Mouse (Mus musculus): ENCODE results near the gene Aldh9a1. TPM values are rescaled to one million over a fixed set of nuclear protein-coding genes. Genes with fewer than 3 reads are reported as not detected.

Gene Aldh9a1
- polyA plus RNA-seq, 1 experiment from 2014 or later, result 33.2 TPM

- Histone ChIP-seq H3K9me3 (ENCODE audit: low read length) (no peaks in the 10 kb centered on the region), H3K4me2 (replicated peaks; ENCODE audit: low read depth, low read length) (peak overlapping the region; percentile 94), H3K27me3 (replicated peaks; ENCODE audit: insufficient read depth, low read length) (no peaks in the 10 kb centered on the region), H3K4me1 (ENCODE audit: insufficient read depth, low read depth, low read length) (0 out of 2 replicates have a peak, but pooled peaks cover 4% of the 10 kb centered on the region), H3K4me3 (ENCODE audit: low read depth, low read length) (peak overlapping the region; percentile 70), H3K27ac (ENCODE audit: low read length) (peak overlapping the region; percentile 82; the same call in 1 of the 2 replicates), H3K36me3 (ENCODE audit: insufficient read depth, low read length) (0 out of 2 replicates have a peak, but pooled peaks cover 4% of the 10 kb centered on the region), H3K9ac (replicated peaks; ENCODE audit: low read depth) (peak overlapping the region; percentile 58)
- no peak for ATAC-seq
- DNase-seq (ENCODE audit: low spot score), result peak; percentile 30
- TF ChIP-seq EP300 (IDR thresholded peaks at IDR 0.05), result no peak
- no peak for TF ChIP-seq CTCF (IDR thresholded peaks at IDR 0.05)
- WGBS, result 27% methylated on average over 13 of the region's 13 CpGs
Observed at GRCm38 (mm10) chr1:167350597-167351415, 1.0 kb downstream of the Aldh9a1 start.

GRCm38 (mm10) chr1:167352403-167352802 lies 2.6 kb downstream of the Aldh9a1 start:
- ATAC-seq (no peak), DNase-seq (ENCODE audit: low spot score) (no peak)
- no peak overlapping the region for H3K9ac ChIP-seq (replicated peaks; ENCODE audit: low read depth)
- H3K4me2 ChIP-seq (replicated peaks; ENCODE audit: low read depth, low read length), result no peak overlapping the region
- TF ChIP-seq EP300 (IDR thresholded peaks at IDR 0.05), result no peak
- no peak for TF ChIP-seq CTCF (IDR thresholded peaks at IDR 0.05)
- no peaks in the 10 kb centered on the region for H3K27me3 ChIP-seq (replicated peaks; ENCODE audit: insufficient read depth, low read length)
- WGBS, result 76% methylated on average over 14 of the region's 14 CpGs
- H3K9me3 ChIP-seq (ENCODE audit: low read length), result no peaks in the 10 kb centered on the region
- H3K27ac ChIP-seq (ENCODE audit: low read length), result no peak overlapping the region
- H3K36me3 ChIP-seq (ENCODE audit: insufficient read depth, low read length), result 0 out of 2 replicates have a peak, but pooled peaks cover 4% of the 10 kb centered on the region
- H3K4me3 ChIP-seq (ENCODE audit: low read depth, low read length), result no peak overlapping the region
- 0 out of 2 replicates have a peak, but pooled peaks cover 4% of the 10 kb centered on the region for H3K4me1 ChIP-seq (ENCODE audit: insufficient read depth, low read depth, low read length)

GRCm38 (mm10) chr1:167357387-167357786 lies 7.6 kb downstream of the Aldh9a1 start:
- Histone ChIP-seq H3K4me2 (replicated peaks; ENCODE audit: low read depth, low read length) (no peak overlapping the region), H3K9me3 (ENCODE audit: low read length) (no peaks in the 10 kb centered on the region), H3K36me3 (ENCODE audit: insufficient read depth, low read length) (0 out of 2 replicates have a peak, but pooled peaks cover 4% of the 10 kb centered on the region), H3K27ac (ENCODE audit: low read length) (no peak overlapping the region), H3K27me3 (replicated peaks; ENCODE audit: insufficient read depth, low read length) (no peaks in the 10 kb centered on the region), H3K4me1 (ENCODE audit: insufficient read depth, low read depth, low read length) (no peaks in the 10 kb centered on the region), H3K4me3 (ENCODE audit: low read depth, low read length) (no peak overlapping the region), H3K9ac (replicated peaks; ENCODE audit: low read depth) (no peak overlapping the region)
- DNase-seq (ENCODE audit: low spot score), result no peak
- 87% methylated on average over 9 of the region's 9 CpGs for WGBS
- no peak for ATAC-seq
- TF ChIP-seq CTCF (IDR thresholded peaks at IDR 0.05) (no peak), EP300 (IDR thresholded peaks at IDR 0.05) (no peak)

GRCm38 (mm10) chr1:167358731-167359130 lies 8.9 kb downstream of the Aldh9a1 start:
- Histone ChIP-seq H3K36me3 (ENCODE audit: insufficient read depth, low read length) (0 out of 2 replicates have a peak, but pooled peaks cover 4% of the 10 kb centered on the region), H3K9me3 (ENCODE audit: low read length) (no peaks in the 10 kb centered on the region), H3K9ac (replicated peaks; ENCODE audit: low read depth) (no peak overlapping the region), H3K4me3 (ENCODE audit: low read depth, low read length) (no peak overlapping the region), H3K27ac (ENCODE audit: low read length) (no peak overlapping the region), H3K4me1 (ENCODE audit: insufficient read depth, low read depth, low read length) (no peaks in the 10 kb centered on the region), H3K27me3 (replicated peaks; ENCODE audit: insufficient read depth, low read length) (no peaks in the 10 kb centered on the region), H3K4me2 (replicated peaks; ENCODE audit: low read depth, low read length) (no peak overlapping the region)
- WGBS, result 74% methylated on average over 9 of the region's 9 CpGs
- TF ChIP-seq CTCF (IDR thresholded peaks at IDR 0.05) (no peak), EP300 (IDR thresholded peaks at IDR 0.05) (no peak)
- no peak for ATAC-seq
- DNase-seq (ENCODE audit: low spot score), result no peak

GRCm38 (mm10) chr1:167360268-167360667 lies 10.5 kb downstream of the Aldh9a1 start:
- H3K9ac ChIP-seq (replicated peaks; ENCODE audit: low read depth), result no peak overlapping the region
- no peak for ATAC-seq
- WGBS, result 90% methylated on average over 4 of the region's 4 CpGs

GRCm38 (mm10) chr1:167362819-167363218 lies 13.0 kb downstream of the Aldh9a1 start:
- ATAC-seq (no peak), DNase-seq (ENCODE audit: low spot score) (no peak)
- no peaks in the 10 kb centered on the region for H3K27me3 ChIP-seq (replicated peaks; ENCODE audit: insufficient read depth, low read length)
- H3K4me2 ChIP-seq (replicated peaks; ENCODE audit: low read depth, low read length), result no peak overlapping the region
- H3K27ac ChIP-seq (ENCODE audit: low read length), result no peak overlapping the region
- 0 out of 2 replicates have a peak, but pooled peaks cover 5% of the 10 kb centered on the region for H3K36me3 ChIP-seq (ENCODE audit: insufficient read depth, low read length)
- H3K9ac ChIP-seq (replicated peaks; ENCODE audit: low read depth), result no peak overlapping the region
- TF ChIP-seq EP300 (IDR thresholded peaks at IDR 0.05) (no peak), CTCF (IDR thresholded peaks at IDR 0.05) (no peak)
- H3K4me1 ChIP-seq (ENCODE audit: insufficient read depth, low read depth, low read length), result no peaks in the 10 kb centered on the region
- H3K4me3 ChIP-seq (ENCODE audit: low read depth, low read length), result no peak overlapping the region
- 85% methylated on average over 4 of the region's 4 CpGs for WGBS
- no peaks in the 10 kb centered on the region for H3K9me3 ChIP-seq (ENCODE audit: low read length)

More at GRCm38 (mm10) chr1:167360268-167360667, 10.5 kb downstream of the Aldh9a1 start:
- no peak for TF ChIP-seq CTCF (IDR thresholded peaks at IDR 0.05)
- TF ChIP-seq EP300 (IDR thresholded peaks at IDR 0.05), result no peak
- 0 out of 2 replicates have a peak, but pooled peaks cover 4% of the 10 kb centered on the region for H3K36me3 ChIP-seq (ENCODE audit: insufficient read depth, low read length)
- no peak overlapping the region for H3K27ac ChIP-seq (ENCODE audit: low read length)
- no peak overlapping the region for H3K4me2 ChIP-seq (replicated peaks; ENCODE audit: low read depth, low read length)
- H3K4me3 ChIP-seq (ENCODE audit: low read depth, low read length), result no peak overlapping the region
- H3K4me1 ChIP-seq (ENCODE audit: insufficient read depth, low read depth, low read length), result no peaks in the 10 kb centered on the region
- no peak for DNase-seq (ENCODE audit: low spot score)
- H3K27me3 ChIP-seq (replicated peaks; ENCODE audit: insufficient read depth, low read length), result no peaks in the 10 kb centered on the region
- H3K9me3 ChIP-seq (ENCODE audit: low read length), result no peaks in the 10 kb centered on the region

All from lung, postnatal 0 days (tissue).